Mouse (Mus musculus) B cell, adult 2 months (primary cell): Measurements from ENCODE around the gene Gpc3.
"Not testable (repeated sequence)": the region's sequence is repeated elsewhere in the genome, so short reads cannot be mapped to it uniquely, and the experiment has no call there.

Experiments used
- DNase-seq, 2 experiments: peaks; one replicate each; pipeline ENCODE4 v3.0.0; 2022

Gene Gpc3

DNA sequence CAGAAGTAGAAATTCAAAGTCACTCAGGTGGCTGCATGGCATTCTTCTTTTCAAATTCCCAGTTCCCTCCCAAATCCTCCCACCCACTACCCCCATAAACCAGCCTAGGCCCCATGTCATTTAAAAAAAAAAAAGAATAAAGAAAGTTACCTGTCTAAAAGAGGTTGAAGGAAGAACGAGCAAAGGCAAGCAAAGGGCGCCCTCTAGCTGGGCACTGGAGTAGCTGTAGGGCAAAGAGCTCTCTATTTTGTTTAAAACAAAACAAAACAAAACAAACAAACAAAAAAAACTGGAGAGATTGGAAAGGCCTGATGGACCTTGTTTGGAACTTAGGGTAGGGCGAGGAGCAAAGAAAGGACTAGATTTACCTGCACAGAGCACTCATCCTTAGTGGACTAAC, 238.6 kb downstream of the Gpc3 start:
- no peak for DNase-seq

DNA sequence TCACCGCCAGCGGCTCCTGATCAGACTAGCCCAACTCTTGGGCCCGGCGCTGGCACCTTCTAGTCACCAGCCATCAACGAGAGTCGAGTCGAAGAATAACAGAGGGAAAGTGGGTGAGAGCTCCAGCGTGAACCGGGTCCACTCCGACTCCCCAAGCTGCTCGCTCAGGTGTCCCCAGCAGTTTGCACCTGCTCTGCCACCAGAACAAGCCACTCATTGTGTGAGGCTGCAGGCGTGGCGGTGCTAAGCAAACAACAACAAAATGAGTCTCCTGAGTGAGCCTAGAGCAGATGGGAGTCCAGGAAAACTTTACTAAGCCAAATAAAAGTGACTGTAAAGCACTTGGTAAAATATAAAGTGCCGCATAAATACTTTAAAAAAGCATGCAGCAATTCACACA, 239.5 kb downstream of the Gpc3 start:
- DNase-seq = no peak

DNA sequence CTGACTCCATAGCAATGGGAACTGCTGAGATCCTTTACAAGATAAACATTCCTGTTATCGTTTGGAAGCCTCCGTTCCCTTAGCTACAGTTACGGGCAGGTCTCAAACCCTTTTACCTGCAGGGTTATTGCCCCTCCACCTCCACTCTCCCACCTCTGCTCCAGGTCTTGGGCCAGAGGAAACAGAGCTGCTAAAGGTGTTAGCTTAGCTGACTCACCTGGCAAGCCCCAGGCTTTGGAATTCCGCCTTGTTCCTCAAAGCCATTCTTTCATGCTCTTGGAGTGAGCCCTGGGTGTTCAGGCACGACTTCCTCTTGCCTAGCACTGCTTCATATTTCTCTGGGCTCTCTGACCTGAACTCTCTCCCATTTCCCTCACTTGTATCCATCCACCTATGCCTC, 241.3 kb downstream of the Gpc3 start:
- no peak for DNase-seq

DNA sequence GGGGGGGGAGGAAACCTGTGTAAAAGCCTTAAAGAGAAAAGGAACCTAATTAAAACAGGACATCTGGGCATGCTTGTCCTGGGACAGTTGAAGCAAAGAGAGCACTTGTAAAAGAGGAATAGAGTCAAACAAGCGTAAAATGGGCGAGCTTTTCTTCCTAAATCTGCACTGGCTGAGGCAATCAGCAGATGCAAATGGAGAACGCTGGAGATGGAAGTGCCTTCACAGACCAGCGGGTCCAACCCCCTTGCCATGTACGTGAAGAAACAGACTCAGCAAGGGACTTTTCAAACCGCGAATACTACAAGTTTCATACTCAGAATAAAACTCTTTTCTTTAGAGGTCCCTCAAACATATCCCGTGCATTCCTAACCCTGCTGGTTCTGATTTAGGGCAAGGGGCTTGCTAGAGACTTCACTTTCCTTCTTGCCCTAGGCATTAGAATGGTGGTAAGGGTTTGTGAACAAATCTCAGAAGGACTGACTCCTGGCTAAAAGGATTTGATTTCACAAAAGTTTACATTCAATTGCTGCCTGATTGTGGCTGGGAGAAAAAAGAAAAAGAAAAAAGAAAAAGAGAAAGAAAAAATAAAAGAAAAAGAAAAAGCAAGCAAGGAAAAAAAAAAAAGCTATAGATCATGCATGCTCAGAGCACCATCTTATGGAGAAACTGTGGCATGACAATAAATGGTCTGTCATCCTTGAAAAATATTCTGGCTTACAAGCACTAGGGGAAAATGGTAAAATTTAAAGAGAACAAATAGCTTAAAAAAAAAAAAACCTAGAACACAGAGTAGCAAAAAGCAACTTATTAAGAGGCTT, 243.6 kb downstream of the Gpc3 start:
- DNase-seq = no peak

DNA sequence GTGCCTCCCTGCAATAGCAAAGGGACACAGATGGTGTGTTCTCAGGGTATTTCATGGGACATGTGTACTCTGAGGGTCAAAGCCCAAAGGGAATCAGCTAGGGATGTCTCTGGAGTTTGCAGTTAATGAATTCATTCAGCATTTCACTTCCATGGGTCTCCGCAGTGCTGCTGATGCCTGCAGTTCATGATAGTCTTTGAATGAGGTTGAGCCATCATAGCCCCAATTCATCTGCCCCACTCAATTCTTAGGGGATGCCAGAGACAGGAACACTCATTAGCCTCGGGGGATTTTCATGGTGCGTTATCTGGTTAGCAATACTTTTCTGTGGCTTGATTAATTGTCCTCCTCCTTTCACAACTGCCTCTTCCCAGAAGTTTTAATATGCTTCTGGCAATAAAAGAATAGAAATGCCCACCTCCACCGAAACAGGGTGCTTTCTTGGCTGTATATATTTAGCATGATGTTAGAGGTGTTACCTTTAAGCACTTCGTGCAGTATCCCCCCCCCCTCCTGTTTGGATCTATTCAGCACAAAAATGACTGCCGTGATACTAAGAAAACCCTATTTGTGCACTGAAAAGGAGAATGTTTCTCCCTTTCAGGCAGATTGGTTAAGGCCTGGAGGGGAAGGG, 244.3 kb downstream of the Gpc3 start:
- DNase-seq = no peak

DNA sequence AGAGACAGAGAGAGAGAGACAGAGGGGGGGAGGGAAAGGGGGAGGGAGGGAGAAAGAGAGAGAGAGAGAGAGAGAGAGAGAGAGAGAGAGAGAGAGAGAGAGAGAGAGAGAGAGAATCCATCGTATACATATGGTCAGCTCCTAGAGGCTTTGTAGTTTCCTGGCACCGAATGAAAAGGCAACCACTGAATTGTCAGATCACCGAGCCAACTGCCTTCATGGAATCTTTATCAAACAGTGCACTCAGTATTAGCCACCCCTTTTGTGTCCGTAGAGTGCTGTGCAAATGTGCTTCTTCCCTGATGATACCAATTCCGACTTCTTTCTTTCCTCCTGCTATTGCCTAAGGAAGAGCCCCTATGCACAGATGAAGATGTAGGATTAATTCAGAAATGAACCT, 246.9 kb downstream of the Gpc3 start:
- no peak for DNase-seq

DNA sequence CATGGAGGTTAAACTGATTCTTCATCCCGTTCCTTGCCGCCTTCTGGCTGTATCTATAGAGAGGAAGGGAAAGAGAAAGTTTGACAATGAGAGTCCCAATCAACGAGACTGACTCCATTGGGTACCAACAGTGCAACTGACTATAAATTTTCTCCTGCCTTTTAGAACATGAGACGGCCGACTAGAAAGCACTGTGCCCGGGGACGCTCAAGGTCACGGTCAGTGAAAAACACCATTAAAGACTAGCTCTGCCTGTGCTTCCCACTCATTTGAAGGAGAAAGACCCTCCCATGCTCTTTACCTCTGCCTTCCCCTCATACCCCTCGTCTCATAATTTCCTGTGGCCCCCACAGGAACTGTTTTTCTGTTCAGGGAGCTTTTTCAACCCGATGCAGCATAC, 248.0 kb downstream of the Gpc3 start:
- DNase-seq = no peak

DNA sequence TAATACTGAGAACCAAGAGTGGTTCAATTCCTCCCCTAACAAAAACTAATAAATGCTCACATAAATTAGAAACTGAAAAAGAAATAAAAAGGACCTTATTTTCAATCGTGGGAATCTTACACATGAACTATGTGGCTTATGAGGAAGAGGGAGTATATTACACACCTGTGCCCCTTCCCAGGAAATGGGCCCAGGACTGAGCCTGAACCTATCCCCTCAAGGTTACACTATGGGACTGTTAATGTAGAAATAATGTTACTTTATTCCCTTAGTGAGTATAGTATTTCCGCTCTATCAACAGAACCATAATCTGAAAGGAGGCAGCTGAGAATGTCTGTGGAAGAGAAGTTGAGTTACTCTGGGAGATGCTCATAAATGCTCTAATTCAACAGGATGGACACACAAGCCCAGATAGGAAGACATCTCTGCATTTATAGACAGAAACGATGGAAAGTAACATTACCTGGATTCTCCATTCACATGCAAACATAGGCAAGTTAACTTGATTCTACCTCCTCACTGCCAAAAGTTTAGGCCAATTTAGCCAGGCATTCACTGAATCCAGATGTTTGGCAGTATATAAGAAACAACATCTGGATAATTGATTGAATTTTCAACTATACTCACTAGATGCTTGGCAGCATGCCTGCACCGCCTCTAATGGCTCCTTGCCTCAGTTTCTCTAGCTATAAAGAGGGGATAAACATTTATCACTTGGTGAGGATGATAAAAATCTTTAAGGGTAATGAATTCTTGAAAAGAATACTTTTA, 251.3 kb downstream of the Gpc3 start:
- no peak for DNase-seq

DNA sequence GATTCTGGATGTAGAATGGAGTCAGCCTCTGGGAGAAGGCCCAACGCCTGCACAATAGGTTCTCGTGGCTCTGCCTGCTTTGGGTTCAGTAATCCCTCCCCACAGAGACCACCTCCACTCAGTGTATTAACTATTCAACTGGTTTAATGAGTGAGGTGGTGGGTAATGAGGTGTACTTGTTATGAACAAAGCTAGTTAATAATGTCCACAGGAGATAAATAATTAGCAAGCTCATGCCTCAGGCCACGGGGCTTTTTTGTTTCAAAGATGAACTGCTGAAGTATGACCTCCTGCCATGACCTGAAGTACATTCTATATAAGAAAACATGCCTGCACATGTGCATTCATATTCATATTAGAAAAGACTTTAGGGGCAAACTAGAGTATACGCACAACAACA, 260.8 kb downstream of the Gpc3 start:
- DNase-seq = no peak

DNA sequence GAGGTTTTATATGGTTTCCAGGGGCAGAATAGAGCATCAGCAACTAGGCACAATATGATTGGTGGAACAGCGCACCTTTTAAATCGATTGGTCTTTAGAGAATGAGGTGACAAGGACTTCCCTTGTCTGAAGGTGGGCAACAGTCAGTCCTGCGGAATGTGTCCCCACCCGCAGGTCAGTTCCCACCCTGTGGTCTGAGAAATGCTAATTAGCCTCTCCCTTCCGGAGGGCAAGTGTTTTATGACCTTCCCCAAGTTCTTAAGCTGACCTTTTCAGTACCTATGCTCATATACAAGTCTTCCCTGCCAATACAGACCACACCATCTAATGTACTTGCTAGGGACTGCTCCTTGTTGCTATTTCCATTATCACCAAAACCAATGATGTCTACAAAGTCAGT, 263.1 kb downstream of the Gpc3 start:
- not testable (repeated sequence) for DNase-seq

DNA sequence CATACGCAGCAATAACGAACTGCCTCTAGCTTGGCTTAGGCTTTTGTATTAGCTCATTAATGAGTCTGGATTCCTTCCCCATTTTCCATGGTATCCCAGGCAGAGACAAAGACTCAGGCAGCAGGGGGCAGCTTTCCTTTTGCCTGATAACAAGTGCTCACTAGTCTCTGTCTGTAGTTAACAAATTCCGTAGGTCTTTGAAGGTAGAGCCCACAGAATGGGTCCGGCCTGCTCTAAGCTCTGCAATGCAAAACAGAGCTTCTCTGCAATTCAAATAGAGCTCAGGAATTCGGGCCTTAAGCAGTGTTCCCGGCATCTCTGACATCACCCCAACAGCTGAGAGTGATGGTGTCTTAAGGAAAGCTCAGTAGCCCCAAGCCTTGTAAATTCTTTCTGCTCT, 265.0 kb downstream of the Gpc3 start:
- no peak for DNase-seq

DNA sequence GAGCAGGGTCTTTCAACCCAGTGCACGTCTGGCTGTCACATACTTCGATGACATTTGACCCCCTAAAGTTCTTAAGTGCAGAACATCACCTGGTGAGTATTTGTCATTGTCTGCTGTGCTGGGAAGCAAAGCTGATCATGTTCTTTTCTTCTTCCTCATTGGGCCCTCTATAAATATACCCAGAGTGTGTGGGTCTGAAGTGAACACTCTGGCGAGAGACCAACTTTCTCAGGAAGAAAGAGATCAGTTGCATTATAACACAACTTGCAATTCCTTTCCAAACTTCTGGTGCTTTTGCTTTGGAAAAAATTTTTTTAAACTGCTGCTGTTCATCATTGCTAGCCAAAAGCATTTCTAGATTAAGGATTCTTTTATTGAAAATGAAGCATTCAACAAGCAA, 269.7 kb downstream of the Gpc3 start:
- no peak for DNase-seq

DNA sequence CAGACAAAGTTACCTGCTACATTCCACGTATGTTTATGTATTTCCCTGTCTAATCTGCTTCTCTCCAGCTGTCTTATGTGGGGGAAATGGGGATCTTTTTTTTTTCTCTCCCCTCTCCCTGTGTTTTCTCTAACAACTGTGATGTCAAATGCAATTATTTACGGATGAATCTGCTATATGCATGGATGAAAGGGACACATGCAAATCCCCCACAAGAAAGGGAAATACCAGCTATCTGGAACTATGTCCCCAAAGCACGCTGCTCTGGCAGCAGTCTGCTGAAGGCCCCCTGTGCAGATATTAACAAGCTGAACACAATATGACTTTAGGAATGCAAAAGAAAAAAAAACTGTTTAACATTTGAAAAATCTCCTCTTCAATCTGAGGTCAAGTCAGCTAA, 273.5 kb downstream of the Gpc3 start:
- DNase-seq = no peak

DNA sequence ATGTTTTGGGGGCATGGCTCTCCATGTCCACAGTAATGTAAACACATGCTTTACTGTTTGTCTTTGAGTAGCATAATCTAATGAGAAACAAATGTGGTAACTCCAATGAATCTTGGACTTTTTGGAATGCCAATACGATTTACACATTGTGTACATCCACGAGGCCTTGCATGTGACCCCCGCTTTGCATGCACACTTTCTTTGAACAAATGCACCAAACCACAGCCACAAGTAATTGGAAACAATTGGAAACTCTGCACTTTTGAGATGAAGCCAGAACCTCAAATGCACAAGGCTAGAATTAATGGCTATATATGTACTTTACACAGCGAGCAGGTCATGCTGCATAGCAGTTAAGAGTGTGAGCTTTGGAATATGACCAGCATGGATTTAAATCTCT, 292.0 kb downstream of the Gpc3 start:
- DNase-seq = no peak

DNA sequence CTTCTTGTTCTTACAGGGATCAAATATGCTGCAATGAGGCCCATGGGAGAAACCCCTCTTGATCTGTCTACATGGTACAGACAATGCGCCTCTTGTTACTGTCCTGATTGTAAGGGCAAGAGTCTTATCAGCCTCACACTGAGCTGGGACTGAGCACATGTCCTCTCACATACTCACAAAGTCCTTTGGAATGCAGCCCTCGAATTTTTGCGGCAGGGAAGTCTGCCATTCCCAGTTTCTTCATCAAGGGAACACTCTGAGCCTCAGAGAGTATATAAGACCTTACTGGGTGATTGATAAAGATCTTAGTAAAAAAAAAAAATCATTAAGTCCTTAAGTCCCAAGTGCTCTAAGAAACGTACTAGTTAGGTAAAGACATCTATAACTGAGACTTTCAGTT, 293.1 kb downstream of the Gpc3 start:
- DNase-seq = no peak

DNA sequence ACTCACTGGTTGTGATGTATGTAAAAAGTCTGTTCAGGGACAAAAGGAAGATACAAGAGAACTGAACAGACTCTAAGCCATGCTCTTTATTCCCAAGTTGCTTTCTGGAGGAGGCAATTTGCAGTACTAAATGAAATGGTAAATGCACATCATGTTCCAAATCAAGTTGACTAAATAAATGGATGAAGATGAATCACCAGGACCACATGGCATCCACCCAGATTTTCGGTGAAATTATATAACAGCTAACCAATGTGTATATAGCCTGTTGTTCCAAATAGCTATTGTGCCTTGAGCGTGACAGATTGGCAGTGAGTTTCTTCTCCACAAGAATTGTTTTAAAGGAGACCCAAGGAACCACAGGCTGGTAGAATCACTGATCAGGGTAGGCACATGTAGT, 302.8 kb downstream of the Gpc3 start:
- no peak for DNase-seq

DNA sequence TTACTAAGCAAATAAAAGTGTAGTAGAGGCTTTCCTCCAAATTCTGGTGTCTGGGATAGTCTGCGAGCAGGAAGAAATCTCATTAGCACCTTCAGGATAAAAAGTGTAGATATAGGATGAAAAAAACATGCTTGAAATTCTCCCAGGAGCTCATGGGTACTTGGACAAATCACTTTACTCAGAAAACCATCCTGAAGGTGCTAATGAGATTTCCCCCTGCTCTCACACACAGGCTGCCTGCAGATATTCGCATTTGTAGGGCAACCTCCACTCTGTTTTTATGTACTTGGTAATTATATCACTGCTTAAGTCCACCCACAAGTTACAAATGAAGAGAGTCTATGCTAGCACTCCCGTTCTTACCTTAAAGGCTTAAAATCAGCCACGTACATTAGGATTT, 308.5 kb downstream of the Gpc3 start:
- no peak for DNase-seq

DNA sequence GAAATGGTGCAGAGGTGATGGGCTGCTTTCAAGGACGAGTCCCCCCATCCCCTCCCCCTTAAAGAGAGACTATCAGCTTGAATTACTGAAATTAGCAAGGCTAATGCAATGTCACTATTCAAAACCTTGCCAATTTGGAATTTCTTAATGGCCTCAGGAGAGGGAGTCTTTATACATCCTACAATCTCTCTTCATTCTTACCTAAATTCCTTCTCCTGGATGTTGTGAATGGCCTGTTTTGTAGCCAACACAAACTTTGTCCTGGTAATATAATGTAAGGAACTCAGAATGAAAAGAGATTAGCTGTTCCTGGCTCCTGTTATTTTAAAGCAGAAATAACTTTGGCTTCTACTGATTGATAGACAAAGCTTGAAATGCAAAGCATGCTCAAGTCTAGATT, 325.0 kb downstream of the Gpc3 start:
- DNase-seq = no peak

DNA sequence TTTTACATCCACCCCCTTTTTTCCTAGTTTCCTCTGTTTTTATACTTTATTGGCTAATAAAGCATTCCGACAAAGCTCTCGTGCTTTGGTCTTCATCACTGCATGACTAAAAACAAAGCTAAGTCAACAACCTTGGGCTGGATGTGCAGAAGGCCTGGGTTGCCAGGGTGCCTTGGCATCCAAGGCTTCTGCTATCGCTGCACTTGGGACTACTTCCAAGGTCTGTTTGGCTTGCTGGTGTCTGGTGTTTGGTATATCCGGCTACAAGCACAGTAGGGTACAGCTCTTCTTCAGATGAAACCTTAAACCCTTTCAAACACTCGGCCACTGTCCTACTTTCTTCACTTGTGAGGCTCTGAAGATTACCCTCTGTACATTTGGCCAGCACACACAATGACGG, 325.8 kb downstream of the Gpc3 start:
- no peak for DNase-seq

DNA sequence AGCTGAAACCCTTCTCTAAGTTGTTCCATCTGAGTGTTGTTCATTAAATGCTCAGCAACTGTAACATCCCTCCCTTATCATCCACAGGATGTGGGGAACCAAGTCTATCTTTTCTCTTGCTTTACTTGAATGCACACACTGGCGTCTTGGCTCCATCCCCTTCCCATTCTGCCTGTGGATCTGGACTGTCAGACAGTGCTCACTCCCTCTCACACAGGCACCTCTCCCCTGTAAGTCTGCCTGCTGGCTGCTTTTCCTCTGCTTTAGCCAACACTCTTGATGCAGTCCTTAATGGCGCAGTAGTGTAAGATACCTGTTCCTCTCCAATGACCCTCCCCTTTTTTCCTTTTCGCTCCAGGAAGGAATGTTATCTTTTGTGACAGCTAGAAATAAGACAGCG, 331.7 kb downstream of the Gpc3 start:
- DNase-seq = no peak

DNA sequence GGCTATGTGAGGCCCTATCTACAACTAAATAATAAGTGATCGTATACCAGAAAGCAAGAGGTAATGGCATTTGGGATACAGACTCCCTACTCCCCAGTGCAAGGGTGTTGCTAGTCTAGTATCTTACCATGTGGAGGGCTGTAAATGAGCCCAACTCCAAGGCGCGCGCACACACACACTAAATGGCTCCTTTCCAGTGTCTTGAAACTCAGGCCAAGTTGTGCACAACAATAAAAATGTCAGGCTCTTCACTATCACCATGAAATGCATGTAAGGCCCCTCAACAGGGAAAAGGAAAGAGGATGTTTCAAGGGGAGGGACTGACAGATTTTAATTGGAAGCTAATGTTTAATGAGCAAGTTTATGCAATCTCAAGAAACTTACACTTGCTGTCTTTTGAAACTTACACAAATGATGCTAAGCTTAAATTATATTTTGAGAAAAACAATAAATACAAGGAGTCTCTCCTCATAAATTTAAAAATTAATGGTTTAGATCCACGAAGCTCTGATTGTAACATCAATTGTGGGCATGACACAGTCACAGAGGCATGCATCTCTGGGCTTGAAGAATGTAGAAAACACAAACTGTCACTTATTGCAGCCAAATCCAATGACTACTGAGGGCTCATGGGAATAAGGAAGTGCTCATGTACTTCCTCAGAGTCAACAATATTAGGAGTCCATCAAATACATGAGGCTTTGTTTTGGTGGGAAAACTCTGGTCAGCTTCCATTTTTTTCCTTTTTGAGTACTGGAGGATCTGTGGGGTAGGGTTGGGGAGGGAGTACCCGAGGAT, 332.4 kb downstream of the Gpc3 start:
- DNase-seq = no peak

DNA sequence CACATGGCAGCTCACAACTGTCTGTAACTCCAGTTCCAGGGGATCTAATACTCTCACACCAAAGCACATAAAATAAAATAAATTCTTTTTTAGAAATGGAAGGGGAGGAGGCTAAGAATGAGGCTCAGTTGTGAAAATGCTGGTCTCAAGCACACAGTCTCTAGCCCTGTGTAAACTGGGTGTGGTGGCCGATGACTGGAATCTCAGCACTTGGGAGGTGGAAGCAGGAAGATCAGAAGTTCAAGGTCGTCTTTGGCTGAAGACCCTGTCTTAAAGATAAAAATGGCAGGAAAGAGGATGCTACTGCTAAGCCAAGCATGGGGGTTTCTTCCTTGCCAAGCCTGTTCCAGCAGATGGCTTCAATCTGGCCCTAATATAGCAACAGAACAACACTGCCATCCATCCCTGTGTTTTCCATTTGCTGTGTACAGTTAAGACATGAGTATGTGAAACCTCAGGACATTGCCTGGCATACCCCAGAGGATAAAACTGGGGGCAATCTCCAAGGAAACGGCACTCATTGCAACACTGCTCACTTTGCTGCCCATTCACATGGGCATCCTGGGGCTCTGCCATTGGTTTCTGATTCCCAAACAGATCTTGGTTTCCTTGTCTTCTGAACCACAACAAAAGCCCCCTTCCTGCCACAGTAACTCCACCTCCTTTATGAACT, 334.9 kb downstream of the Gpc3 start:
- DNase-seq = no peak

DNA sequence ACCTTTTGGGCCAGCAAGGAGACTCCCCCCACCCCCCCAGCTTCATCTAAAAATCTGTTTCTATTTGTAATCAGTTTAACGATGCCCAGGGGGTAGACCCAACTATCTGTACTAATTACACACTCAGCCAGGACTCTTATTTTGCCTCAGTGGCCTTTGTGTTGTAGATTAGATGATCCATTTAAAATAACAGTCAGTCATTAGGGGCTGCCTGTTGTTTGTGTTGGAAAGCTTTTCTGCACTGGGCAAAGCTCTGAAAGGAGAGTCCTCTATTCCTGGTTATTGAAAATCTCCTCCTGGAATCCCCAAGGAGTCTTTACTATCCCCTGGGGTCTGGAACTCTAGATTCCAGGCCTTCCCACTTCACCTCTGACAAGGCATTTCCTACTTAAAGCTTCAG, 336.2 kb downstream of the Gpc3 start:
- no peak for DNase-seq
